Mouse (Mus musculus): ENCODE measurements at regions not wholly inside any gene's neighbourhood (a gene's known extent, or its start where the extent isn't known, plus 50 kb on each side); places are given as distances from the start of the nearest gene placed in this dataset.
"Not testable (repeated sequence)": the region's sequence is repeated elsewhere in the genome, so short reads cannot be mapped to it uniquely, and the experiment has no call there.

DNA sequence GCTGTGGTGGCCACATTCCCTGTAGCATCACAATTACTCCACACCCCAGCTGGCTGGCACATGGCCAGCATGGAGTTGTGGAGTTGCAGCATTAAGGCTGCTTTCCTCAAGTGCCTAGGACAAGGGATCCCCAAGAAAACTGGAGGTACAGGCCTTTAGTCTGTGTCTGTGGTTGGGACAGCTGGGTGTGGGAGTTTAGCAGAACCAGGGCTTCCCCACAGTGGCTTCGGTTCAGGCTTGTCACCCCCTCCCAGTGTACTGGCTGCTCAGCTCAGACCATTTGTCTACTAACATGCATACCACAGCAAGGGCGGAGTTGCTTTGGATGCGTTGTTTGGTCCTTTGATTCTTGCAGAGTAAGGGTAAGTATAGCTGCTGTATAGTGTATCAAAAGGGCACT lies 79.1 kb upstream of the Neurl1b start:
- H3K4me1 ChIP-seq (replicated peaks; ENCODE audit: control insufficient read depth, insufficient read depth, low read length), result no peaks in the 10 kb centered on the region
- 74% methylated on average over 3 of the region's 3 CpGs for WGBS
- no peak overlapping the region for H3K9ac ChIP-seq (ENCODE audit: low read depth, low read length)
- no peaks in the 10 kb centered on the region for H3K9me3 ChIP-seq (ENCODE audit: control insufficient read depth, low read length)
- H3K27ac ChIP-seq (ENCODE audit: low read depth, low read length), result no peak overlapping the region
- H3K27me3 ChIP-seq (ENCODE audit: control insufficient read depth, insufficient read depth, low read length), result no peaks in the 10 kb centered on the region
- no peak overlapping the region for H3K4me2 ChIP-seq (replicated peaks; ENCODE audit: low read depth, low read length)
- no peak for ATAC-seq (ENCODE audit: low FRiP score)
- H3K36me3 ChIP-seq (ENCODE audit: control insufficient read depth, insufficient read depth, low read length), result no peaks in the 10 kb centered on the region
- DNase-seq (ENCODE audit: low spot score), result no peak
- no peak overlapping the region for H3K4me3 ChIP-seq (ENCODE audit: low read depth, low read length)

DNA sequence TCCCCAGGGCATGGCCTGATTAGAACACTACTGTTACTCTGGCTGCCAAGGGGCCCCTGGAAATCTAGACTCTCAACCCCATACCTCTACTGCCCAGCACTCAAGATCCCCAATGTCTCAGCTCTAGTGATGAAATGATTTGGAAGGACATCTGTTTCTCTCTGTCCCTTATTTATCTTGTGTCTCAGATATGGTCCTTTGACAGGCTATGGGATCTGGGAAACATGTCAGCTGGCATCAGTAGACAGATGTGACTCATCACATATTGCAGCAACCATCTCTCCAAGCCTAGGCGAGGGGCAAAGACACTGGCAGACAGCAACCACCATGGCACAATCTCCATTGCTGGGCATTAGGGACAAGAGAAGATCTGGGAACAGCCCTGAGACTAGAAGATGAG lies 78.6 kb upstream of the Neurl1b start:
- no peak overlapping the region for H3K27ac ChIP-seq (ENCODE audit: low read depth, low read length)
- H3K36me3 ChIP-seq (ENCODE audit: control insufficient read depth, insufficient read depth, low read length), result no peaks in the 10 kb centered on the region
- H3K9ac ChIP-seq (ENCODE audit: low read depth, low read length), result no peak overlapping the region
- no peak for ATAC-seq (ENCODE audit: low FRiP score)
- 100% methylated on average over 1 of the region's 1 CpGs for WGBS
- no peaks in the 10 kb centered on the region for H3K27me3 ChIP-seq (ENCODE audit: control insufficient read depth, insufficient read depth, low read length)
- no peak for DNase-seq (ENCODE audit: low spot score)
- H3K4me2 ChIP-seq (replicated peaks; ENCODE audit: low read depth, low read length), result no peak overlapping the region
- H3K9me3 ChIP-seq (ENCODE audit: control insufficient read depth, low read length), result no peaks in the 10 kb centered on the region
- no peaks in the 10 kb centered on the region for H3K4me1 ChIP-seq (replicated peaks; ENCODE audit: control insufficient read depth, insufficient read depth, low read length)
- H3K4me3 ChIP-seq (ENCODE audit: low read depth, low read length), result no peak overlapping the region

- no peaks in the 10 kb centered on the region for H3K9me3 ChIP-seq (ENCODE audit: control insufficient read depth, low read length)
- ATAC-seq (ENCODE audit: low FRiP score) (no peak), DNase-seq (ENCODE audit: low spot score) (no peak)
- no peak overlapping the region for H3K27ac ChIP-seq (ENCODE audit: low read depth, low read length)
- 82% methylated on average over 3 of the region's 3 CpGs for WGBS
- no peak overlapping the region for H3K4me3 ChIP-seq (ENCODE audit: low read depth, low read length)
- no peaks in the 10 kb centered on the region for H3K4me1 ChIP-seq (replicated peaks; ENCODE audit: control insufficient read depth, insufficient read depth, low read length)
- no peaks in the 10 kb centered on the region for H3K27me3 ChIP-seq (ENCODE audit: control insufficient read depth, insufficient read depth, low read length)
- H3K9ac ChIP-seq (ENCODE audit: low read depth, low read length), result no peak overlapping the region
- H3K4me2 ChIP-seq (replicated peaks; ENCODE audit: low read depth, low read length), result no peak overlapping the region
- H3K36me3 ChIP-seq (ENCODE audit: control insufficient read depth, insufficient read depth, low read length), result no peaks in the 10 kb centered on the region
Observed at GRCm38 (mm10) chr17:26337106-26337505, 77.5 kb upstream of the Neurl1b start.

DNA sequence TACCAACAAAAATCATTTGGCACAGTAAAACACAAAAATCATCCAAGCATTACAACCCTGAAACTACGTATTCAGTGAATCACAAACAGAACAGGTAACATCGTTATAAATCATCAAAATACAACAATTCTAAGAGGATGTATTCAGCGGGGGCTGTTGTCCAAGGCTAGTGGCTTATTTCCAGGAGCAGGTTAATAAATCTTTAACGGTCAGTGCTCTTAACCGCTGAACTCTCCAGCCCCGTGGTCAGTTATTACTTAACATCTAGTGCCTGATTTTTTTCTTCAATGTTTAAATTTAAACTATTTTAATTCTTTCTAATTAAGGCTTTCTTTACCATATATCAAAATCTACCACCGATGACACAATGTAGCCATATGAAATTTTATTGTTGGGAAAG lies 69.2 kb upstream of the Neurl1b start:
- not testable (repeated sequence) for H3K4me1 ChIP-seq (replicated peaks; ENCODE audit: control insufficient read depth, insufficient read depth, low read length); H3K9me3 ChIP-seq (ENCODE audit: control insufficient read depth, low read length); H3K4me3 ChIP-seq (ENCODE audit: low read depth, low read length); H3K27ac ChIP-seq (ENCODE audit: low read depth, low read length); H3K4me2 ChIP-seq (replicated peaks; ENCODE audit: low read depth, low read length); DNase-seq (ENCODE audit: low spot score); H3K9ac ChIP-seq (ENCODE audit: low read depth, low read length); H3K36me3 ChIP-seq (ENCODE audit: control insufficient read depth, insufficient read depth, low read length); ATAC-seq (ENCODE audit: low FRiP score); H3K27me3 ChIP-seq (ENCODE audit: control insufficient read depth, insufficient read depth, low read length)
- 91% methylated on average over 7 of the region's 7 CpGs for WGBS

GRCm38 (mm10) chr17:26348116-26348515 lies 66.5 kb upstream of the Neurl1b start:
- H3K4me3 ChIP-seq (ENCODE audit: low read depth, low read length), result no peak overlapping the region
- no peak for DNase-seq (ENCODE audit: low spot score)
- H3K9me3 ChIP-seq (ENCODE audit: control insufficient read depth, low read length), result no peaks in the 10 kb centered on the region
- no peak overlapping the region for H3K9ac ChIP-seq (ENCODE audit: low read depth, low read length)
- H3K4me2 ChIP-seq (replicated peaks; ENCODE audit: low read depth, low read length), result no peak overlapping the region
- no peak overlapping the region for H3K27ac ChIP-seq (ENCODE audit: low read depth, low read length)
- H3K27me3 ChIP-seq (ENCODE audit: control insufficient read depth, insufficient read depth, low read length), result no peaks in the 10 kb centered on the region
- H3K4me1 ChIP-seq (replicated peaks; ENCODE audit: control insufficient read depth, insufficient read depth, low read length), result no peaks in the 10 kb centered on the region
- H3K36me3 ChIP-seq (ENCODE audit: control insufficient read depth, insufficient read depth, low read length), result no peaks in the 10 kb centered on the region
- no peak for ATAC-seq (ENCODE audit: low FRiP score)
- WGBS, result 89% methylated on average over 5 of the region's 5 CpGs

DNA sequence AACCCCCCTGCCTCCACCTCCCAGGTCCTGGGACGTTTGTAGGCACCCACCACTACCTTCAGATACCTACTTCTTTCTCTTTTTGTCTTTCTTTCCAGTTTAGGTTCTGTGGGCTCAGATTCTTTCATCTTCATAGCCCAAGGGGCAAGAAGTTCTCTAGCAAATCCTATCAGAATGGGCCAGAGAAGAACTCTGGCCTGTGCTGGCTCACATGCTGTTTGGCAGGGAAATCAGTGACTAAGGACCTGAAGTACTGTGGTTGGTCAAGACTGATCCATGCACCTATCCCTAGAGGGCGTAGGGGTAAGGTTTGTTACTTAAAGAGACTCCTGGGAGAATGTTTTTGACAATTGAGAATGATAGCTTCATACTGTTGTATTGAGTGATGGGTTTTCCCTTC lies 64.9 kb upstream of the Neurl1b start:
- Histone ChIP-seq H3K27me3 (ENCODE audit: control insufficient read depth, insufficient read depth, low read length) (no peaks in the 10 kb centered on the region), H3K4me1 (replicated peaks; ENCODE audit: control insufficient read depth, insufficient read depth, low read length) (no peaks in the 10 kb centered on the region), H3K27ac (ENCODE audit: low read depth, low read length) (no peak overlapping the region), H3K9ac (ENCODE audit: low read depth, low read length) (no peak overlapping the region), H3K4me3 (ENCODE audit: low read depth, low read length) (no peak overlapping the region), H3K4me2 (replicated peaks; ENCODE audit: low read depth, low read length) (no peak overlapping the region), H3K36me3 (ENCODE audit: control insufficient read depth, insufficient read depth, low read length) (no peaks in the 10 kb centered on the region), H3K9me3 (ENCODE audit: control insufficient read depth, low read length) (no peaks in the 10 kb centered on the region)
- no peak for DNase-seq (ENCODE audit: low spot score)
- ATAC-seq (ENCODE audit: low FRiP score), result no peak
- WGBS, result 51% methylated on average over 2 of the region's 2 CpGs

DNA sequence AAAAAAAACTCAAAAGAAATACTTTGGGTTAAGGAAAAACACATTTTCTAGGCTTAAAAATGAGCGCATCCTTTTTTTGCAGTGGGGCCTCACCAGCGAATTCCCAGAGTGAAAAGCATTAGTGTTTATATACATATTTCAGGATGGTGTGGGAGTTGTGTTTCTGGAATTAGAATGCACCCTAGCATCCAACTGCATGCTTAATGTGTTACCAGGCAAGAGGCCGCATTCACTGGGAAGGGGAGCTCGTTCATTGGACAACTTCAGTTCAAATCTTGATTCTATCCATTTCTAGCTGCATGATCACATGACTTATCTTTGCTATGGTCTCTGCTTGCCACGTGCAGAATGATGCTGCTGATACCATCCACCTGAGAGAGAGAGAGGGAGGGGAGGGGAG lies 64.4 kb upstream of the Neurl1b start:
- 91% methylated on average over 5 of the region's 5 CpGs for WGBS
- no peaks in the 10 kb centered on the region for H3K27me3 ChIP-seq (ENCODE audit: control insufficient read depth, insufficient read depth, low read length)

GRCm38 (mm10) chr17:26351991-26352390 lies 62.6 kb upstream of the Neurl1b start:
- Histone ChIP-seq H3K4me2 (replicated peaks; ENCODE audit: low read depth, low read length) (no peak overlapping the region), H3K27ac (ENCODE audit: low read depth, low read length) (no peak overlapping the region), H3K27me3 (ENCODE audit: control insufficient read depth, insufficient read depth, low read length) (no peaks in the 10 kb centered on the region), H3K4me1 (replicated peaks; ENCODE audit: control insufficient read depth, insufficient read depth, low read length) (no peaks in the 10 kb centered on the region), H3K36me3 (ENCODE audit: control insufficient read depth, insufficient read depth, low read length) (no peaks in the 10 kb centered on the region), H3K9ac (ENCODE audit: low read depth, low read length) (no peak overlapping the region), H3K9me3 (ENCODE audit: control insufficient read depth, low read length) (no peaks in the 10 kb centered on the region), H3K4me3 (ENCODE audit: low read depth, low read length) (no peak overlapping the region)
- ATAC-seq (ENCODE audit: low FRiP score) (no peak), DNase-seq (ENCODE audit: low spot score) (no peak)
- 74% methylated on average over 7 of the region's 7 CpGs for WGBS

More for the DNA sequence above, 64.4 kb upstream of the Neurl1b start:
- Histone ChIP-seq H3K4me2 (replicated peaks; ENCODE audit: low read depth, low read length) (no peak overlapping the region), H3K36me3 (ENCODE audit: control insufficient read depth, insufficient read depth, low read length) (no peaks in the 10 kb centered on the region), H3K9ac (ENCODE audit: low read depth, low read length) (no peak overlapping the region), H3K9me3 (ENCODE audit: control insufficient read depth, low read length) (no peaks in the 10 kb centered on the region), H3K4me1 (replicated peaks; ENCODE audit: control insufficient read depth, insufficient read depth, low read length) (no peaks in the 10 kb centered on the region), H3K4me3 (ENCODE audit: low read depth, low read length) (no peak overlapping the region), H3K27ac (ENCODE audit: low read depth, low read length) (no peak overlapping the region)
- DNase-seq (ENCODE audit: low spot score), result no peak
- ATAC-seq (ENCODE audit: low FRiP score), result no peak

GRCm38 (mm10) chr17:26352712-26353111 lies 61.9 kb upstream of the Neurl1b start:
- H3K36me3 ChIP-seq (ENCODE audit: control insufficient read depth, insufficient read depth, low read length), result no peaks in the 10 kb centered on the region
- 75% methylated on average over 4 of the region's 4 CpGs for WGBS

More at GRCm38 (mm10) chr17:26352712-26353111, 61.9 kb upstream of the Neurl1b start:
- DNase-seq (ENCODE audit: low spot score) (no peak), ATAC-seq (ENCODE audit: low FRiP score) (no peak)
- Histone ChIP-seq H3K9ac (ENCODE audit: low read depth, low read length) (no peak overlapping the region), H3K4me1 (replicated peaks; ENCODE audit: control insufficient read depth, insufficient read depth, low read length) (no peaks in the 10 kb centered on the region), H3K27me3 (ENCODE audit: control insufficient read depth, insufficient read depth, low read length) (no peaks in the 10 kb centered on the region), H3K27ac (ENCODE audit: low read depth, low read length) (no peak overlapping the region), H3K4me3 (ENCODE audit: low read depth, low read length) (no peak overlapping the region), H3K4me2 (replicated peaks; ENCODE audit: low read depth, low read length) (no peak overlapping the region), H3K9me3 (ENCODE audit: control insufficient read depth, low read length) (no peaks in the 10 kb centered on the region)

Data from hindbrain, embryonic 11.5 days (tissue).